Mouse (Mus musculus): ENCODE measurements at regions not wholly inside any gene's neighbourhood (a gene's known extent, or its start where the extent isn't known, plus 50 kb on each side); places are given as distances from the start of the nearest gene placed in this dataset.

GRCm38 (mm10) chr2:61052296-61052695, 89.3 kb upstream of the Rbms1 start:
- no peak for TF ChIP-seq CTCF (conservative IDR thresholded peaks at IDR 0.05; ENCODE audit: insufficient read depth, insufficient read length, low read depth, low read length)
- no peak for TF ChIP-seq POLR2A (IDR thresholded peaks at IDR 0.05; ENCODE audit: low read depth, low read length)

All from kidney, adult 2 months (tissue).